Mouse (Mus musculus) lung, adult 2 months (tissue): ENCODE data around the gene Cnga1.

Experiments
- CTCF ChIP-seq: fragments of 200-500 bp; IDR thresholded peaks from 2 replicates; pipeline ENCODE4 v1.5.1; 2011; ENCODE audit warnings: mild to moderate bottlenecking, low read length, control low read depth; ENCODE audit not compliant: insufficient read depth
- POLR2A ChIP-seq: fragments of 200-500 bp; IDR thresholded peaks from 2 replicates; pipeline ENCODE4 v1.6.1; 2011; ENCODE audit warnings: low read depth, mild to moderate bottlenecking, control low read depth, low read length, borderline replicate concordance; ENCODE audit errors: extremely low read depth

DNA sequence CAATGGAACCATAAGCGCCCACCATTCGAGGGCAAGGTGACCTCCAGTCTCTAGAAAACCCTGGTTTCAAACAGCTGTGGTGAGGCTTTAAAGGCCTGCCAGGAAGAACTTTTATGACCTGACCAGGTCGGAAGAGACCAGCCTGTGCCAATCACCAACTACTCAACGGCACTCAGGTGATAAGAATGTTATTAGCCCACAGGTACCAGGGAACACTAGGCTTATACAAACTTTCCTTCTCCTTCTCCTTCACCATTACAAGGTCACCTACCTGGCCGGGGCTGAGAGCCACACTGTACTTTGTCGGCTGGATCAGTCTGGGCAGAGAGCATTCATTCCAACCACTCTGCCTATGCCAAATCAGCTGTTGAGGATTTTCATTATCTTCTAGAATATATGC is 37.4 kb upstream of the Cnga1 start:
- TF ChIP-seq CTCF = no peak
- TF ChIP-seq POLR2A = no peak
